Mouse (Mus musculus) naive thymus-derived CD4-positive, alpha-beta T cell, adult 2 months (primary cell): ENCODE data around the gene Nemf.

Source experiments
- DNase-seq: peaks from one replicate; pipeline ENCODE4 v3.0.0-alpha.2; 2011; ENCODE audit warnings: low read depth

Gene Nemf

GRCm38 (mm10) chr12:69306333-69306732 lies 50.6 kb downstream of the Nemf start:
- DNase-seq = no peak

- DNase-seq = no peak
These were observed 52.9 kb downstream of the Nemf start for GRCm38 (mm10) chr12:69304051-69304450.

DNA sequence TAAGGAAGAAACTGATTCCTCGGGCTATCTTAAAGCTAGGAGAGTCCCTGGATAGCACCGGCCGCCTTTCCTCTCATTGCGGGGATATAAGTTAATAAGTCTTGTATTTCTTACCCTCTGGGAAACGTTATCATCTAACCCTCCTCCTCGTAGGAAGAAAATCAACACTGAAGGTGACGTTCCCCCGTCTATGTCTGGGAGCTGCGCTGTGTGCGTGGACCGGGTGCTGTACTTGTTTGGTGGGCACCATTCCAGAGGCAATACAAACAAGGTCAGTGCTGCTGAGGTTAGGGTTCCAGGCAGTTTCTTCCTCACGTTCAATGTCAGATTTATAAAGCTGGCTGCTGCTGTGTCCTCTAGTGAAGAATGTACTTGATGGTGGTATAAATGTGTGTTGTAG lies 54.8 kb downstream of the Nemf start:
- DNase-seq = no peak

- no peak for DNase-seq
These were observed 56.6 kb downstream of the Nemf start for GRCm38 (mm10) chr12:69300391-69300790.

DNA sequence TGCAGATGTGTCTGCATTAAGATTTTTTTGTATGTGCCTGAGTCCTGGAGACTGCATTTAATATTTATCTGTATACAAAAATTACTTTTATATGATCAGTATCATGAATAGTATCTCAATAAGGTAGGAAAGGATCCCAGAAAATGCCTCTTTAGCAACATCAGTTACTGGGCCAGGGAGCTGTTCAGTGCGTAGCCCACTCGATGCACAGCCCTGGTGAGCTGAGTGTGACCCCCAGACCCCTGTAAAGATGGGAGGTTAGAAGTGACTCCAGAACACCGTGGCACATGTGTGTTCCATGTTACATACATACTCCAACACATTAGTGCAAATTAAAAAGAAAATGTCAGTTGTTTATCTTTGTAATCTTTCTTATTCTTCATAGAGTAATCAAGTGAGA lies 57.1 kb downstream of the Nemf start:
- no peak for DNase-seq

DNA sequence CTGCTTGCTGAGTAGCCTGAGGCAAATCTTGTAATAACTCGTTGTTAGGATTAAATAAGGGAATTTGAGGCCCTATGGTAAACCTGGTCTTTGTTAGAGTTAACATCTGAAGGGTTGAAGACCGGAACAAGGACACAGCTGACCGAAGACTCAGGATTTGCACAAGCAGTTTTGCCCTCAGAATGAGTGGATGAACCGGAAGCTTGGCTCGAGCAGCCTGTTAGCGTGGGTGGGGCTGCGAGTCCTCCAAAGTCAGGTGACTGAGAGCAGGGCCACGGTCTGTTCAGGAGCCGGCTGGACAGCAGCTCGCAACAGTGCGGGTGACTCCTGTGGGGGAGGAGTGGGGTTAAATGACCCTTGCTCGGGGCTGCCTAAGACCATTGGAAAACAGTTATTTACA lies 57.7 kb downstream of the Nemf start:
- DNase-seq = no peak

GRCm38 (mm10) chr12:69298281-69298680 lies 58.7 kb downstream of the Nemf start:
- DNase-seq = no peak

- no peak for DNase-seq
These were observed 59.4 kb downstream of the Nemf start for GRCm38 (mm10) chr12:69297411-69298150.

GRCm38 (mm10) chr12:69296511-69297410 lies 60.2 kb downstream of the Nemf start, which contains the start of gene Klhdc2:
Klhdc2 (plus strand) TSS chr12:69296681.
- DNase-seq = peak; percentile 74

GRCm38 (mm10) chr12:69295651-69296050 lies 61.3 kb downstream of the Nemf start:
- peak; percentile 35 for DNase-seq

DNA sequence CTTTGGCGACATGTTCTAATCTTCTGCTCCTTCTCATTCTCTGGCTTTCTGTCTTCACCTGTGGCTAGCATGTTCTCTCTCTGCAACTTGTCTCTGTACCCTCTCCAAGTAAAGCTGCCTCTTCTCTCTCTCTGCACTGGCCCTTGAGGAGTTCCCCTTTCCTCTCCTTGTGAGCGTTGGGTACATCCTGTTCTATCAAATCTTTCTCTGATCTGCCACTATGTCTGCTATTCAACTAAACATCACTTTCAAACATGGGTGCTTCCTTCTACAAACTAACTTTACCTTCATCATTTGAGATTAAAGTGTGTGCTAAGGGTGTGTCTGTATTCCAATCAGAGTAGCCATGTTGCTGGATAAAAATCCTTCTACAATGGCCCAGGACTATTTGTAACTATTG lies 62.0 kb downstream of the Nemf start:
- DNase-seq = peak; percentile 70

DNA sequence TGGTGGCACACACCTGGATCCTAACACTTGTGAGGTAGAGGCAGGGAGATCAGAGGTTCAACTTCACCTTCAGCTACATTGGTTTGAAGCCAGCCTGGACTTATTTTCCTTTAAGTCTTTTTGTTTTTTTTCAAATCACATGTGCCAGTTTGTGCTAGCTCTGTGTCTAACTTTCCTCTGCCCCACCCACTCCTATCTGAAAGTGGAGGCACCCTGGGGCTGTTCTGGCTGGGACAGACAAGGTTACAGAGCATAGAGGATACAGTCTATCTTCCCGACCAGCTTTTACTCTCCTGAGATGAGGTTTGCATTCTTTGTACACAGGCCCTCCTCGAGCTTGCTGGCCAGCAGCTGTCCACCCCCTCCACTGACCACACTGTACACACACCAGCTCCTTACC lies 63.1 kb downstream of the Nemf start:
- no peak for DNase-seq

GRCm38 (mm10) chr12:69292401-69292800 lies 64.6 kb downstream of the Nemf start:
- DNase-seq = no peak

DNA sequence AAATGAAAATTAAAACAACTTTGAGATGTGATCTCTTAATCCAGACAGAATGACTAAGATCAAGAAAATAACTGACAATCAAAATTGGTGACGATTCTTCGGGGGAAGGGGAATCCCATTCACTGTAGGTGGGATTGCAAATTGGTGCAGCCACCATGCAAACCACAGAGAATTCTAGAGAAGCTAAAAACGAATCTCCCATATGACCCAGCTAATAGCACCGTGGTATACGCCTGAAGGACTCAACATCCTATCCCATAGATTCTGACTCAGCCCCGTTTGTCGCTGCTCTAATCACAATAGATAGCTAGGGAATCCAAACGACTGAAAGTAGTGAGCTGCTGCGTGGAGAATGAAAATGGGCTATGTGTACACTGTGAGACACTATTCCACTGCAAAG lies 68.3 kb downstream of the Nemf start:
- no peak for DNase-seq

GRCm38 (mm10) chr12:69287535-69287934 lies 69.4 kb downstream of the Nemf start:
- no peak for DNase-seq

DNA sequence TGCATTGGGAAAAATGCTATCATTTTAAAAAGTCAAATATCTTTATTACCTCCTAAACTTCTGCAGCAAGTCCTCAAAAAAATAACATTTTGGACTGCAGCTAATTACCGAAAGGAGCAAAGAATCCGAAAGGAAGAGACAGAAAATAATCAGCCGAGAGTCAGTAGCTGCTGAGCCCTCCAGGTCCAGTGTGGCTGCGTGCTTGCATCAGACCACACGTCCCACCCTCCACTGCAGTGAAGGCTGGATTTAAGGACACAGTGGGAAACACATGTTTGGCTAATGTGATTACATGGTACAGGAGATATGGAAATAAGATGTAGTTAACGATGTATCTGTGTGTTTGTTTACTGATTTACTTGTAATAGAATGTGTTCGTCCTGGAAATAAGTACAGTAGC lies 73.8 kb downstream of the Nemf start:
- DNase-seq = no peak

DNA sequence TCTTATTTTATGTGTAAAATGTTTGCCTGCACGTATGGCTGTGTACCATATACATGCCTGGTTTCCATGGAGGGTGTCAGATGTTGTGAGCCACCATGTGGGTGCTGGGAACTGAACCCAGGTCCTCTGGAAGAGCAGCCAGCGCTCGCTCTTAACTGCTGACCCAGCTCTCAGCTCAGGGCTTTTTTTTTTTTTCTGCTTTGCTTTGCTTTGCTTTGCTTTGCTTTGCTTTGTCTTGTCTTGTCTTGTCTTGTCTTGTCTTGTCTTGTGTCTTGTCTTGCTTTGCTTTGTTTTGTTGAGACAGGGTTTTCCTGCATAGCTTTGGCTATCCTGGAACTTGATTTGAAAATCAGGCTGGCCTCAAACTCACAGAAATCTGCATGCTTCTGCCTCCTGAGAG lies 76.0 kb downstream of the Nemf start:
- DNase-seq = no peak

DNA sequence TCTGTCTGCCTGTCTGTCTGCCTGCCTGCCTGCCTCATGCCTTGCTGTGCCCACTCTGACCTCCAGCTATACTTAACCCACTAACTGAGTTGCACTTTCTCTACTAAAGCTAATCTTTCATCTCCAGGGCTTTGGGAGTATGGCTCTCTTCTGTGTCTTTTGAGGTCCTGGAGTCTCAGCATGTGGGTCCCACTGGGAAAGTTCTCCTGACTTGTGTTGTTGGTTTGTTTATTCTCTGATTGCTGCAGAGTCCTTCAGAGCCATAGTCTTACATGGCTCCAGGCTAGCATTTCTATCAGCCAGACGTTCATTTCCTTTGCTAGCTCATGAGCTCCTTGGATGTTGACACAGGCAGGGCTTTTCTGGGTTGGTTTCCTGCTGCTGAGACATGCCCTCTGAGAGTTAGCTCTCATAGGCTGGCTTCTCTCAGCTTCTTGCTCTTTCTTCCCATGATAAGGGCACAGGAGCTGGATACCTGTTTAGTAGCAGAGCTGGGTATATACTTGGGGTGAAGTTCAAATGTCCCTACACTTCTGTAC lies 77.0 kb downstream of the Nemf start:
- DNase-seq = no peak

- DNase-seq = no peak
These were observed 88.0 kb downstream of the Nemf start for GRCm38 (mm10) chr12:69268956-69269355.

- DNase-seq = no peak
These were observed 88.9 kb downstream of the Nemf start for GRCm38 (mm10) chr12:69267956-69268632.

DNA sequence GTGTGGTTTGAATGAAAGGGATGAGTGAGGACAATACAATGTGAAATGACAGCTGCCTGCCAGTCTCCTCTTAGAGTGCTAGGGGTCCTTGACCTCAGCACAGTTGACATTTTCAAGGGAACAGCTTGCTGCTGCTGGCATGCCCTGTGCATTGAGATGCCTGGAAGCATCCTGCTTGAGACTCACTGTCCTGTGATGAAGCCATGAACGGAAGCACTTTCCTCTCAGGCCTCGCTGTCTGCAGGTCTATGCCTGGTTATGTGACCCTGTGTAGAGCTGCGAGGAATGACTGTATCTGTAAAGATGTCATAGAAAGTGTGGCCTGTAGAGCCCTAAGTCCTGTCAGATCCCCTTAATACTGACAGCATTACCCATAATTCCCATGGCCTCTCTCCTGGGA lies 91.9 kb downstream of the Nemf start:
- DNase-seq = no peak

DNA sequence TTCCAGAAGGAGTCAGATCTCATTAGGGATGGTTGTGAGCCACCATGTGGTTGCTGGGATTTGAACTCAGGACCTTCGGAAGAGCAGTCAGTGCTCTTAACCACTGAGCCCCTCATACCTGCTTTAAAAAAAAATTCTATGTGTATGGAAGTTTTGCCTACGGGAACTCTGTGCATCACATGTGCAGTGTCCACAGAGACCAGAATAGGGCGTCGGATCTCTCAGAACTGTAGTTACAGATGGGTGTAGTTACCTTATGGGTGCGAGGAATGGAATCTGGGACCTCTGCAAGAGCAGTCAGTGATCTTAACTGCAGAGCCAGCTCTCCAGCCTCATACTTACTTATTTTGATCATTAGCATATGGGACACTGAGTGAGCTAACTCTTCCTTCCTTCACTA lies 94.7 kb downstream of the Nemf start:
- DNase-seq = no peak
